Mouse (Mus musculus) left cerebral cortex, adult 2 months (tissue): ENCODE results near the gene Eif4enif1. TPM values are rescaled to one million over a fixed set of nuclear protein-coding genes. Genes with fewer than 3 reads are reported as not detected.

Source experiments
- DNase-seq, 2 experiments: peaks; one replicate each; pipeline ENCODE4 v3.0.0; 2021 to 2022; ENCODE audit warnings: low spot score in 2 of 2, mixed read lengths in 1 of 2; ENCODE audit errors: extremely low spot score in 1 of 2
- H3K27ac ChIP-seq: fragments of 200-600 bp; 2 replicates; pipeline ENCODE4 v1.8.1; 2022
- H3K4me3 ChIP-seq: fragments of 200-600 bp; 2 replicates; pipeline ENCODE4 v1.8.1; 2022
- CTCF ChIP-seq: fragments of 200-600 bp; IDR thresholded peaks from 2 replicates; pipeline ENCODE4 v1.8.1; 2022; ENCODE audit warnings: antibody characterized with exemption, mild to moderate bottlenecking, moderate library complexity
- intact Hi-C: fragments of 180-260 bp; cut with DNase I; formaldehyde crosslinking; loops from one replicate; pipeline ENCODE4 v1.15.1; 2025
- total RNA-seq, 2 experiments: library from RNA; stranded (reverse); gene quantifications; 2 replicates each; pipeline ENCODE4 v1.2.3; 2021

The Eif4enif1 gene
- total RNA-seq, 2 experiments from 2014 or later = 71.1 to 72.6 TPM

DNA sequence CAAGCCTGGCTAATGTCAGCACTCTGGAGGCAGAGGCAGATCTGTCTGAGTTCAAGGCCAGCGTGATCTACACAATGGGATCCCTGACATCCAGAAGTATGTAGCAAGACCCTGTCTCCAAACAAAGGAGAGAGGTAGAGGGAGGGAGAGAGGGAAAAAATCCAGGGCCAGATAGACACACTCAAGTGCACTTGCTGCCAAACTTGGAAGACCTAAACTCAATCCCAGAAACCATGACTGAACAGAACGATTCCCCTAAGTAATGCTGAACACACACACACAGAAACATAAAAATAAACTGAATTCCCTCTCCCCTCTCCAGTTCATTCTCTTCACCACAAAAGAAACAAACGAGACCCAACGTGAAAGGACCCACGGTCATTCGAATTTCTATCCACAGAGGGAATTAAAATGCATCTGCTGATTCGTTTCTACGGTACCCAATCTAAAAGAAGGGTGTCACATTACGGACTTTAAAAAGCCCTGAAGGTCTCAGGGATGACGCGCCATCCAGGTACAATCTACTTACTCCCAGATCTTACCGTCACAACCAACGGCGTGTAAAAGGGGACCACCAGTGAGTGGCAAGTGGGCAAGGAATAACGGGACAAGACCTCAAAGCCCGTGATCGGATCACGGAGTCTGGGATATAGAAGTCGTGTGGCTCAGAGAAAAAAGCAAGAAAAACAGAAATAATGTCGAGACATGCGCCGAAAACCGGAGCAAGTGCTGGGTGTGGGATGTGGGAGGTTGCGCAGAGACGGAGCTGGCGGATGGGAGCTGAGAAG is 63.3 kb downstream of the Eif4enif1 start:
- no peak for TF ChIP-seq CTCF
- no peak for DNase-seq
- peak overlapping the region; percentile 97 for H3K4me3 ChIP-seq
- peak overlapping the region; percentile 91 for H3K27ac ChIP-seq
- intact Hi-C loops = loop anchor here (1.0 kb wide), 1 partner anchor 25 kb away; no protein-coding TSS in a partner anchor

GRCm38 (mm10) chr11:3266079-3266685 is 64.0 kb downstream of the Eif4enif1 start, which contains the start of gene Drg1:
TSS of gene Drg1 (minus strand) at chr11:3266415.
- DNase-seq = peak; percentile 91 to 92
- no peak; the same call in 1 of the 2 replicates for TF ChIP-seq CTCF
- intact Hi-C loops = loop anchor here (1.0 kb wide), 1 partner anchor 24 kb away; no protein-coding TSS in a partner anchor
- peak within 1 kb of the TSS; percentile 97 for H3K4me3 ChIP-seq
- peak within 1 kb of the TSS; percentile 91 for H3K27ac ChIP-seq

DNA sequence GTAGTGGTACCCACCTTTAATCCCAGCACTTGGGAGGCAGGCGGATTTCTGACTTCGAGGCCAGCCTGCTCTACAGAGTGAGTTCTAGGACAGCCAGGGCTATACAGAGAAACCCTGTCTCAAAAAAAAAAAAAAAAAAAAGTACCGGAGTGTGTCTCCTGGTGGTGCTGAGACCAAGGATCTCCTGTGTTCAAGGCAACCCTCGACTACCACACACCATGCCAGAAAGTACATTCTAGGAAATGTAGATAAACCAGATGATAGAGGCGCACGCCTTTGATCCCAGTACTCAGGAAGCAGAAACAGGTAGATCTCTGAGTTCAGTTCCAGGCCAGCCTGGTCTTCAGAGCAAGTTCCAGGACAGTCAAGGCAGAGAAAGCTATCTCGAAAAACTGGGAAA is 64.9 kb downstream of the Eif4enif1 start:
- Histone ChIP-seq H3K27ac (no peak overlapping the region), H3K4me3 (no peak overlapping the region; the same call in 1 of the 2 replicates)
- DNase-seq = no peak
- intact Hi-C loops = no loop called here
- no peak for TF ChIP-seq CTCF

- Histone ChIP-seq H3K4me3 (no peak overlapping the region), H3K27ac (no peak overlapping the region)
- no peak for DNase-seq
- TF ChIP-seq CTCF = no peak
- intact Hi-C loops = no loop called here
Measured at GRCm38 (mm10) chr11:3269241-3269640, 67.0 kb downstream of the Eif4enif1 start.

GRCm38 (mm10) chr11:3278351-3278750 is 76.2 kb downstream of the Eif4enif1 start:
- no peak for TF ChIP-seq CTCF
- intact Hi-C loops = no loop called here
- H3K27ac ChIP-seq = no peak overlapping the region
- H3K4me3 ChIP-seq = no peak overlapping the region
- no peak for DNase-seq

DNA sequence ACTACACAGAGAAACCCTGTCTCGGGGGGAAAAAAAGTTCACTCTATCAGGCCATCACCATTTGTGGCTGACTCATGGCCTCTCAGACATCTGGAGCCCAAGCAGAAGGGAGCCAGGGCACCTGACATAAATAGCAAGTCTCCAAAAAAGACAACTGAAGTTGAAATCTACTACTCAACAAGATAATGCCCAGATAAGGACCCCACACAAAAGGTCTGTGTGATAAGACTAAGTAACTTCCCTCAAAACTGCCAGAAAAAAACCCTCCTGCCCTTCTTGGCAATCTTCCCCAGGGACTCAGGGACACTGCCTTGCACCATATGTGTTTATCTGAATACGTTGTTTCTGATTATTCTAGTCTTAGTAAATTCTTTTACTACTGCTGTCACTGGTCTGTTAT is 77.5 kb downstream of the Eif4enif1 start:
- intact Hi-C loops = no loop called here
- no peak for TF ChIP-seq CTCF
- no peak overlapping the region for H3K27ac ChIP-seq
- no peak overlapping the region for H3K4me3 ChIP-seq
- no peak for DNase-seq

GRCm38 (mm10) chr11:3282887-3283286 is 80.7 kb downstream of the Eif4enif1 start:
- TF ChIP-seq CTCF = no peak
- intact Hi-C loops = no loop called here
- H3K4me3 ChIP-seq = no peak overlapping the region

GRCm38 (mm10) chr11:3283645-3284044 is 81.5 kb downstream of the Eif4enif1 start:
- DNase-seq = no peak
- no peak overlapping the region for H3K27ac ChIP-seq
- intact Hi-C loops = no loop called here
- H3K4me3 ChIP-seq = no peak overlapping the region
- no peak for TF ChIP-seq CTCF

More at GRCm38 (mm10) chr11:3282887-3283286, 80.7 kb downstream of the Eif4enif1 start:
- no peak overlapping the region for H3K27ac ChIP-seq
- DNase-seq = no peak

DNA sequence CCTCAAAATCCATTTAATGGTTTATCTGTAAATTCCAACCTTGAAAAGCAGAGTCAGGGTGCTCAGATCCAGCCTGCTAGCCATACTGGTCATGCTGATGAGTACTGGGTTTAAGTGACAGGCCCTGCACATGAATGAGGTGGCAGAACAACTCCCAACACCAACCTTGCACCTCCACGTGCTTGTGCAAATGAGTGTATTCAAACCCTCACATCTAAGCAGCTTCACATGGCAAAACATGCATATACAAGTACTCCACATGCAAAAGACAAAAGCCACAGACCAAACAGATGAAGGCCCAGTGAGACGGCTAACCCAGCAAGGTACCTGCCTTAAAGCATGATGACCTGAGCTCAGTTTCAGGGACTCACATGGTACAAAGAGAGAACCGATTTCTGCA is 83.7 kb downstream of the Eif4enif1 start:
- no peak for TF ChIP-seq CTCF
- no peak overlapping the region for H3K4me3 ChIP-seq
- DNase-seq = no peak
- intact Hi-C loops = no loop called here
- H3K27ac ChIP-seq = no peak overlapping the region

DNA sequence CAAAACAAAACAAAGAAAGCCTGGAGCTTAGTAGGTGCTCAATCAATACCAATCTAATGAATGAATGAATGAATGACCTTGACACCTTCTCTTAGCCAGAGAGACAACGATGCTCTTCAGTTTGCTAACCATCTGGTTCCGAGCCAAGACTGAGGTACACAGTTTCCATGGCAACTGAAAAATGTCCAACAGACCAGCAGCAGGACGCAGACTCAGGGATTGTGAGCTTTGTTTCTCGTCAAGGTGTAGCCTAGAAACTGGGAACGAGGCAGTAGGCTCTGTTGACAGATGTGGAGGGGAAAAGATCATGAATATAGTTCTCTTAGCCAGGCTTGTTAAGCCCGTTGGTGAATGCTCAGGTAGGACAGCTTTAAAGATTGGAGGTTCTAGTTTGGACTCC is 84.9 kb downstream of the Eif4enif1 start:
- intact Hi-C loops = no loop called here
- no peak for DNase-seq
- H3K27ac ChIP-seq = no peak overlapping the region
- no peak for TF ChIP-seq CTCF
- H3K4me3 ChIP-seq = no peak overlapping the region

DNA sequence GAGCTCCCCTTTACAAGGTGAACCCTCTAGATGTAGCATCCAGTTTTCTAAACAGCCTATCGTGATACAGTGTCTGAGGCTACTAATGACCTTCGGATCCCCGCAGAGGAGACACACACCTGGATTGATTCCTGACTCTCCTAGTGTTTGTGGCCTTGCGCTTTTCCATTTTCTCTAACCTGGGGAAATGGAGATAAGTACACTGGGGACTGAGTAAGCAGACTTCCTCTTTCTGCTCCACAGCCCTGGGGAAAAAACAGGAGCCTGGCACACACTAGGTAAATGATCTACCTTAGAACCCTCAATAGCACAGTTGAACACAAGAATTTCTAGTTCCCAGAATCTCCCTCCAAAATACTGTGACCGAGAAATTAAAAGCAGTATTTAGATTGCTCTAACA is 85.7 kb downstream of the Eif4enif1 start:
- no peak overlapping the region for H3K4me3 ChIP-seq
- DNase-seq = no peak
- no peak for TF ChIP-seq CTCF
- H3K27ac ChIP-seq = no peak overlapping the region
- intact Hi-C loops = no loop called here

DNA sequence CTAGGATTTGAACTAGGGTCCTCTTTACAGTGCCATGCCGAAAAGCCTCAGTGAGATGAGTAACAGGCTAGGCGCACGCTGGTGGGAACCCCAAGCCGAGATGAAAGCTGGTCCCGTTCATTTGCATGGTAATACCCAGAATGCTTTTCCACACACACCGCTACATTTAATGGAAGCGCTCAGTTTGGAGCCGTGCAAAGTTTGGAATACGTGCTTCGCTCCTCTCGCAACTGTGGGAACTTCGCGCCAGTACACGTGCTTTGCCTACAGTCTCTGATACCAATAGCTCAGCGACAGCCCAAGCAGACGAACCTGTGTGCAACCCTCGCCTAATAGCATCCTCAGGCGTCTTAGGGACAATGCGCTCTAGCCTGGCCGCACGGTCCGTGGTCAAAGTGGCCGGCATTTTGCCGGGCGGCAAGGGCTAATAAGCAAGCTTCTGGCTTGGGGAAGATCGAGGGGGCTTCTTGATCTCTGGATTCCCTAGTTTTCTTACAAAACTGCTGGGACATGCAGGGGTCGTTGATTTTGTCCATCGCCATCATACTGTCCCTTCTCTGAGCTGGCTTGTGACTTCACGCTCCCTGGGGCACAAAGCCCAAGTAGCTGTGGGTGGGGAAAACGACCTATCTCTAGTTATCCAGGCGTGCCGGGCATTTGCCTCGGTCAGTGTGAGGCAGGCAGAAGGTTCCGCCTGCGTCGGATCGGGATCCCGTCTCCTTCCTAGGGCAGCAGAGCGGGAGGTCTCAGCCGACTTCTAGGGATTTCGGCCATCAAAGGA is 86.5 kb downstream of the Eif4enif1 start, which contains the start of gene Patz1:
Patz1 (plus strand) TSS at position 354 of the 781 bp plus-strand sequence.
- no peak for TF ChIP-seq CTCF
- peak; percentile 37 to 44 for DNase-seq
- peak within 1 kb of the TSS; percentile 75 for H3K4me3 ChIP-seq
- intact Hi-C loops = no loop called here
- H3K27ac ChIP-seq = peak within 1 kb of the TSS; percentile 100
